Mouse (Mus musculus) mouse embryonic stem cell (cell line): ENCODE data around the gene Rgs19.

Experiments
- in situ Hi-C, 2 experiments: fragments of 300-500 bp; cut with MboI; formaldehyde crosslinking; loops; 1 replicate in 1 of 2; 3 replicates in 1 of 2; pipeline ENCODE4 v1.14.3; 2019 to 2020; ENCODE audit warnings: low sequenced_read_pairs in 2 of 2, low pct_unique_long_range_greater_than_20kb in 1 of 2, mixed read lengths in 1 of 2; ENCODE audit not compliant: unreplicated experiment in 1 of 2

Rgs19 gene

GRCm38 (mm10) chr2:181663298-181663630 is 30.5 kb downstream of the Rgs19 start:
- in situ Hi-C loops: no loop called here

- in situ Hi-C loops: no loop called here
These were observed 31.0 kb downstream of the Rgs19 start for GRCm38 (mm10) chr2:181662620-181663297.

GRCm38 (mm10) chr2:181659609-181660055 is 34.1 kb downstream of the Rgs19 start:
- in situ Hi-C loops: no loop called here

- in situ Hi-C loops: no loop called here
These were observed 34.7 kb downstream of the Rgs19 start for GRCm38 (mm10) chr2:181658930-181659555.

- in situ Hi-C loops: no loop called here
These were observed 35.2 kb downstream of the Rgs19 start for GRCm38 (mm10) chr2:181658528-181658927.

GRCm38 (mm10) chr2:181657441-181657840 is 36.3 kb downstream of the Rgs19 start:
- in situ Hi-C loops: no loop called here

GRCm38 (mm10) chr2:181656734-181657133 is 37.0 kb downstream of the Rgs19 start, which contains the start of gene Gm29797:
Gene Gm29797 (plus strand): TSS chr2:181657034.
- in situ Hi-C loops: no loop called here

- in situ Hi-C loops: no loop called here
These were observed 40.3 kb downstream of the Rgs19 start for GRCm38 (mm10) chr2:181653523-181653922.

GRCm38 (mm10) chr2:181653065-181653464 is 40.7 kb downstream of the Rgs19 start:
- in situ Hi-C loops: no loop called here

- in situ Hi-C loops: no loop called here
These were observed 44.9 kb downstream of the Rgs19 start for GRCm38 (mm10) chr2:181648926-181649325.

- in situ Hi-C loops: no loop called here
These were observed 46.9 kb downstream of the Rgs19 start for GRCm38 (mm10) chr2:181646626-181647472.

- in situ Hi-C loops: no loop called here
These were observed 48.1 kb downstream of the Rgs19 start for GRCm38 (mm10) chr2:181645666-181646065.

GRCm38 (mm10) chr2:181644361-181644760 is 49.4 kb downstream of the Rgs19 start:
- in situ Hi-C loops: no loop called here
